Mouse (Mus musculus): ENCODE data around the gene Vps39. TPM values are rescaled to one million over a fixed set of nuclear protein-coding genes. Genes with fewer than 3 reads are reported as not detected.

The Vps39 gene
- polyA plus RNA-seq, 1 experiment from 2014 or later = 41.5 TPM

GRCm38 (mm10) chr2:120367416-120368207, 14.7 kb upstream of the Vps39 start:
- H3K9ac ChIP-seq (ENCODE audit: low read length) = no peak overlapping the region
- H3K36me3 ChIP-seq (ENCODE audit: control insufficient read depth, insufficient read depth, low read length) = peaks cover 8% of the 10 kb centered on the region; the same call in 1 of the 2 replicates
- 92% methylated on average over 4 of the region's 4 CpGs for WGBS
- no peak for DNase-seq (ENCODE audit: low spot score)
- no peaks in the 10 kb centered on the region for H3K4me1 ChIP-seq (ENCODE audit: control insufficient read depth, insufficient read depth, low read length)
- no peaks in the 10 kb centered on the region for H3K9me3 ChIP-seq (ENCODE audit: control insufficient read depth, low read length)
- H3K27ac ChIP-seq (ENCODE audit: low read depth, low read length) = no peak overlapping the region
- no peak for ATAC-seq (ENCODE audit: insufficient read depth, low FRiP score, low TSS enrichment)
- no peak overlapping the region for H3K4me2 ChIP-seq (ENCODE audit: low read depth)
- H3K27me3 ChIP-seq (ENCODE audit: control insufficient read depth, insufficient read depth, low read length) = no peaks in the 10 kb centered on the region
- no peak overlapping the region for H3K4me3 ChIP-seq (ENCODE audit: low read depth, low read length)

DNA sequence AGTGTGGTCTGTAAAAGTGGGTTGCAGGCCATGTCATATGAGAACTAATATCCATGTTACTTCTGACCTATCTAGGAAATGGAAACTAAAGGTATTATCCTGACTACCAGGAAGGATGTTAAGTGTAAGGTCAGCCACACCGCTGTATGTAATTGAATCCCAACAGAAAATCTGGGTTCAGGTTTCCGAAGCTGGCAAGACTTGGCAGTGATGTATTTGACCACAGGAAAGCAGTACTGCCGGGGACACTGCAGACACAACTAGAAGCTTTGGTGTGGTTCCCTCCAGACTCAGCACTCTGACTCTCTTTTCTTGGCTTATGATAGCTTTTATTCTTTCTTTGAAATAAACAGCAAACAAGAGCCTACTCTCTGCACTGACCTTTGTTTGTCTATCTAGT, 13.6 kb upstream of the Vps39 start:
- Histone ChIP-seq H3K27me3 (ENCODE audit: control insufficient read depth, insufficient read depth, low read length) (no peaks in the 10 kb centered on the region), H3K4me3 (ENCODE audit: low read depth, low read length) (no peak overlapping the region), H3K27ac (ENCODE audit: low read depth, low read length) (no peak overlapping the region), H3K4me1 (ENCODE audit: control insufficient read depth, insufficient read depth, low read length) (no peaks in the 10 kb centered on the region), H3K4me2 (ENCODE audit: low read depth) (no peak overlapping the region), H3K9me3 (ENCODE audit: control insufficient read depth, low read length) (no peaks in the 10 kb centered on the region), H3K9ac (ENCODE audit: low read length) (no peak overlapping the region), H3K36me3 (ENCODE audit: control insufficient read depth, insufficient read depth, low read length) (peaks cover 10% of the 10 kb centered on the region; the same call in 1 of the 2 replicates)
- DNase-seq (ENCODE audit: low spot score) (no peak), ATAC-seq (ENCODE audit: insufficient read depth, low FRiP score, low TSS enrichment) (no peak)
- WGBS = 91% methylated on average over 3 of the region's 3 CpGs

- no peak overlapping the region for H3K27ac ChIP-seq (ENCODE audit: low read depth, low read length)
- H3K36me3 ChIP-seq (ENCODE audit: control insufficient read depth, insufficient read depth, low read length) = peaks cover 7% of the 10 kb centered on the region; the same call in 1 of the 2 replicates
- 83% methylated on average over 1 of the region's 1 CpGs for WGBS
Measured at GRCm38 (mm10) chr2:120360425-120360824, 7.5 kb upstream of the Vps39 start.

GRCm38 (mm10) chr2:120351321-120351720, 1.6 kb downstream of the Vps39 start:
- ATAC-seq (ENCODE audit: insufficient read depth, low FRiP score, low TSS enrichment) (no peak), DNase-seq (ENCODE audit: low spot score) (no peak)
- H3K27ac ChIP-seq (ENCODE audit: low read depth, low read length) = no peak overlapping the region
- no peaks in the 10 kb centered on the region for H3K27me3 ChIP-seq (ENCODE audit: control insufficient read depth, insufficient read depth, low read length)
- WGBS = 85% methylated on average over 5 of the region's 5 CpGs
- no peak overlapping the region for H3K4me3 ChIP-seq (ENCODE audit: low read depth, low read length)
- H3K36me3 ChIP-seq (ENCODE audit: control insufficient read depth, insufficient read depth, low read length) = 0 out of 2 replicates have a peak, but pooled peaks cover 2% of the 10 kb centered on the region
- H3K9ac ChIP-seq (ENCODE audit: low read length) = no peak overlapping the region
- H3K4me2 ChIP-seq (ENCODE audit: low read depth) = no peak overlapping the region
- no peaks in the 10 kb centered on the region for H3K9me3 ChIP-seq (ENCODE audit: control insufficient read depth, low read length)
- peaks cover 5% of the 10 kb centered on the region; the same call in 1 of the 2 replicates for H3K4me1 ChIP-seq (ENCODE audit: control insufficient read depth, insufficient read depth, low read length)

More at GRCm38 (mm10) chr2:120360425-120360824, 7.5 kb upstream of the Vps39 start:
- ATAC-seq (ENCODE audit: insufficient read depth, low FRiP score, low TSS enrichment) = no peak
- no peak overlapping the region for H3K9ac ChIP-seq (ENCODE audit: low read length)
- no peaks in the 10 kb centered on the region for H3K9me3 ChIP-seq (ENCODE audit: control insufficient read depth, low read length)
- no peak overlapping the region for H3K4me2 ChIP-seq (ENCODE audit: low read depth)
- no peaks in the 10 kb centered on the region for H3K27me3 ChIP-seq (ENCODE audit: control insufficient read depth, insufficient read depth, low read length)
- no peaks in the 10 kb centered on the region for H3K4me1 ChIP-seq (ENCODE audit: control insufficient read depth, insufficient read depth, low read length)
- no peak for DNase-seq (ENCODE audit: low spot score)
- H3K4me3 ChIP-seq (ENCODE audit: low read depth, low read length) = no peak overlapping the region

- no peak for DNase-seq (ENCODE audit: low spot score)
- no peak overlapping the region for H3K9ac ChIP-seq (ENCODE audit: low read length)
- H3K4me3 ChIP-seq (ENCODE audit: low read depth, low read length) = no peak overlapping the region
- peaks cover 4% of the 10 kb centered on the region; the same call in 1 of the 2 replicates for H3K36me3 ChIP-seq (ENCODE audit: control insufficient read depth, insufficient read depth, low read length)
- no peak for ATAC-seq (ENCODE audit: insufficient read depth, low FRiP score, low TSS enrichment)
- no peak overlapping the region for H3K4me2 ChIP-seq (ENCODE audit: low read depth)
- no peaks in the 10 kb centered on the region for H3K9me3 ChIP-seq (ENCODE audit: control insufficient read depth, low read length)
- whole genome bisulfite sequencing = 89% methylated on average over 9 of the region's 9 CpGs
- no peak overlapping the region for H3K27ac ChIP-seq (ENCODE audit: low read depth, low read length)
- peaks cover 5% of the 10 kb centered on the region; the same call in 1 of the 2 replicates for H3K4me1 ChIP-seq (ENCODE audit: control insufficient read depth, insufficient read depth, low read length)
- H3K27me3 ChIP-seq (ENCODE audit: control insufficient read depth, insufficient read depth, low read length) = no peaks in the 10 kb centered on the region
Measured at GRCm38 (mm10) chr2:120348120-120348519, 4.8 kb downstream of the Vps39 start.

DNA sequence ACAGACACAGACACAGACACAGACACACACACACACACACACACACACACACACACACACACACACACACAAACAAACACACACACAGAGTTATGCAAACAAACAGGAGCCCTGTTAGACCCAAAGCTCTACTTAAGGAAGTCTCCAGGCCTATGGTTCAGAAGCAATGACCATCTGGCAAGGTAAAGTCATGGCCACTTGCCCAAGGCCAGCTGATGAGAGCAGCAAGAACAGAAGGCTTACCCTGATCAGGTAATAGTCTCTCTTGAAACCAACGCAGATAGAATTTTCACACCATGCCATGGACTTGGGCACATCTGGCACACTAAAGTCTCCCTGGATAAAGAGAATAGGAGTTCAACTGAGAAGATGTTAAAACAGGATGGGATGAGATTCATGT, 11.2 kb downstream of the Vps39 start:
- ATAC-seq (ENCODE audit: insufficient read depth, low FRiP score, low TSS enrichment) (no peak), DNase-seq (ENCODE audit: low spot score) (no peak)
- no peaks in the 10 kb centered on the region for H3K4me1 ChIP-seq (ENCODE audit: control insufficient read depth, insufficient read depth, low read length)
- no peaks in the 10 kb centered on the region for H3K9me3 ChIP-seq (ENCODE audit: control insufficient read depth, low read length)
- H3K27me3 ChIP-seq (ENCODE audit: control insufficient read depth, insufficient read depth, low read length) = no peaks in the 10 kb centered on the region
- no peak overlapping the region for H3K9ac ChIP-seq (ENCODE audit: low read length)
- H3K27ac ChIP-seq (ENCODE audit: low read depth, low read length) = no peak overlapping the region
- WGBS = 97% methylated on average over 1 of the region's 1 CpGs
- no peak overlapping the region for H3K4me3 ChIP-seq (ENCODE audit: low read depth, low read length)
- H3K36me3 ChIP-seq (ENCODE audit: control insufficient read depth, insufficient read depth, low read length) = peaks cover 4% of the 10 kb centered on the region; the same call in 1 of the 2 replicates
- H3K4me2 ChIP-seq (ENCODE audit: low read depth) = no peak overlapping the region

- peaks cover 8% of the 10 kb centered on the region for H3K36me3 ChIP-seq (ENCODE audit: control insufficient read depth, insufficient read depth, low read length)
- no peaks in the 10 kb centered on the region for H3K4me1 ChIP-seq (ENCODE audit: control insufficient read depth, insufficient read depth, low read length)
- WGBS = 92% methylated on average over 2 of the region's 2 CpGs
- no peak overlapping the region for H3K4me2 ChIP-seq (ENCODE audit: low read depth)
- H3K4me3 ChIP-seq (ENCODE audit: low read depth, low read length) = no peak overlapping the region
- no peak overlapping the region for H3K27ac ChIP-seq (ENCODE audit: low read depth, low read length)
- ATAC-seq (ENCODE audit: insufficient read depth, low FRiP score, low TSS enrichment) (no peak), DNase-seq (ENCODE audit: low spot score) (no peak)
- H3K27me3 ChIP-seq (ENCODE audit: control insufficient read depth, insufficient read depth, low read length) = no peaks in the 10 kb centered on the region
- H3K9me3 ChIP-seq (ENCODE audit: control insufficient read depth, low read length) = no peaks in the 10 kb centered on the region
- no peak overlapping the region for H3K9ac ChIP-seq (ENCODE audit: low read length)
Measured at GRCm38 (mm10) chr2:120337886-120338285, 15.1 kb downstream of the Vps39 start.

DNA sequence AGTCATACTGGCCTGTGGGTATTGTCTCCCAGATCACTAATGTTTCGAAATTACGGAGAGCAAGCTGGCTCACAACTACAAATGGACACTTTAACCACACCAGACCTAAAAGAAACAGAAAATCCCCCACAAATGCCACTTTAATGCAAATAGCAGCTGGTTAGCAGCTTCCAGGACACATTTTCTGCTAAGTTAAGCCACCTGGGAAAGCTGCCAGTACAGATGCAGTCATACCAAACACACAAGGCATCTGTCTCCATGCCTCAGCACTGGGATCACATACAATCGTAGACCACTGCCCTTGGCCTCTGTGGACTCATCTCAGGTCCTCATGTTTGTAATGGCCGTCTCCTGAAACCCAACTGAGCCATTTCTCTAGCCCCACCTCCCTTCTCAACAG, 21.4 kb downstream of the Vps39 start:
- H3K4me1 ChIP-seq (ENCODE audit: control insufficient read depth, insufficient read depth, low read length) = no peaks in the 10 kb centered on the region
- H3K4me3 ChIP-seq (ENCODE audit: low read depth, low read length) = no peak overlapping the region
- WGBS = 87% methylated on average over 4 of the region's 4 CpGs
- DNase-seq (ENCODE audit: low spot score) = no peak
- no peaks in the 10 kb centered on the region for H3K27me3 ChIP-seq (ENCODE audit: control insufficient read depth, insufficient read depth, low read length)
- peaks cover 15% of the 10 kb centered on the region for H3K36me3 ChIP-seq (ENCODE audit: control insufficient read depth, insufficient read depth, low read length)
- H3K9me3 ChIP-seq (ENCODE audit: control insufficient read depth, low read length) = no peaks in the 10 kb centered on the region
- H3K4me2 ChIP-seq (ENCODE audit: low read depth) = no peak overlapping the region
- ATAC-seq (ENCODE audit: insufficient read depth, low FRiP score, low TSS enrichment) = no peak
- no peak overlapping the region for H3K27ac ChIP-seq (ENCODE audit: low read depth, low read length)
- H3K9ac ChIP-seq (ENCODE audit: low read length) = no peak overlapping the region

DNA sequence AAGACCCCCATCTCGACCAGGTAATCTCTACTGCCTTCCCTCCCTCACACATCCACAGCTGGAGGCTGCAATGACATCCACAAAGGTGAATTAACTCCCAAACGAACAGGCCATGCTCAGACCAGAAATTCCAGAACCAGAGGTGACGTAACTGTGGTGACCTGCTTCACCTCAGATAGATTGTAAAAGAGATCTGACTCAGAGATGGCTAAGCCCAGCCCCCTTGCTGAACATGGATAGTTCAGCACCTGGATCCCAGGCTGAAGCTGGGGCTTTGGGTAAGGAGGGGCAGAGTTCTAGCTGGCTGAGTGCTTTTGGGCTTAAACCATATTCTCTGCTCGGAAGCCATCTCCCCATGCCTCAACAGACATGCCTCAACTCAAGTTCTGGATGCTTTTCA, 37.9 kb downstream of the Vps39 start:
- no peaks in the 10 kb centered on the region for H3K27me3 ChIP-seq (ENCODE audit: control insufficient read depth, insufficient read depth, low read length)
- no peak for ATAC-seq (ENCODE audit: insufficient read depth, low FRiP score, low TSS enrichment)
- WGBS = 78% methylated on average over 4 of the region's 4 CpGs
- no peak overlapping the region for H3K4me2 ChIP-seq (ENCODE audit: low read depth)
- H3K9me3 ChIP-seq (ENCODE audit: control insufficient read depth, low read length) = no peaks in the 10 kb centered on the region
- H3K9ac ChIP-seq (ENCODE audit: low read length) = no peak overlapping the region
- H3K4me3 ChIP-seq (ENCODE audit: low read depth, low read length) = no peak overlapping the region
- H3K27ac ChIP-seq (ENCODE audit: low read depth, low read length) = no peak overlapping the region
- H3K36me3 ChIP-seq (ENCODE audit: control insufficient read depth, insufficient read depth, low read length) = peaks cover 2% of the 10 kb centered on the region; the same call in 1 of the 2 replicates
- no peaks in the 10 kb centered on the region for H3K4me1 ChIP-seq (ENCODE audit: control insufficient read depth, insufficient read depth, low read length)
- no peak for DNase-seq (ENCODE audit: low spot score)
